Mouse (Mus musculus): Measurements from ENCODE around the gene Pvrig.
"Not testable (repeated sequence)": the region's sequence is repeated elsewhere in the genome, so short reads cannot be mapped to it uniquely, and the experiment has no call there.

The Pvrig gene

DNA sequence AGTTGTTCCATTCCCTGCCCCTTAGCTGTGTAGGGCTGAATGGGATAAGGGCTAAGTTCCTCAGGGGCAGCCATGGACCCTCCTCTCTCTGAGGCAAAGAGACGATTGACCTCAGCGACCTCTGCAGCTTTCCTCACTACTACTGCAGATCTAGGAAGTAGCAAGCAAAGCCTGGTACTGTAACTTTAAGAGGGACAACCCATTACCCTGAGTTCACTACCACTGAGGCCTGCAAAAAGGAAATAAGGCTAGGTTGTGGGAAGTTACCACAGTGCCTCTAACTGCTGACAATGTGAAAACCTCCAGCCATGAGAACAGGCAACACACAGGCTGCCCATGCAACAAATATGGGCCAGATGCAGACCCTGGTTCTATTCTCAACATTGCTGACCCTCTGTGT, at the start of gene Pvrig:
Gene Pvrig (plus strand): TSS at position 301 of the 400 bp plus-strand sequence.
- no peak for DNase-seq

DNA sequence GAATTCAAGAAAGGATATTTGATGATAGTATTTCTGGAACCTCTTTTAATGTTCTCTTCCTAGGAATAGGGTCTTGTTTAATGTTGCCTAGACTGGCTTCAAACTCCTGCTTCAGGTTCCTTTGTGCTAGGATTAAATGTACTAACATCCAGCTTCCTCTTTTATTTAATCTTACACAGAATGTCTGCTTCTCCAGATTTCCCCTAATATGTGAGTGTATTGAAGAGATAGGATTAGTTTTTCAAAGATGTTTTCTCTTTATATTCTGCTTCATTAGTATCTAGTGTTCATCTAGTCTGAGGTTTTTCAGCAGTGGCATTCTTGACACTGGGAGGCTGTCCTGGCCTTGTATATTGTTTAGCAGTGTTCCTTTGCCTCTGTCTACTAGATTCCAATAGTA, 47.6 kb upstream of the Pvrig start:
- no peak for DNase-seq

DNA sequence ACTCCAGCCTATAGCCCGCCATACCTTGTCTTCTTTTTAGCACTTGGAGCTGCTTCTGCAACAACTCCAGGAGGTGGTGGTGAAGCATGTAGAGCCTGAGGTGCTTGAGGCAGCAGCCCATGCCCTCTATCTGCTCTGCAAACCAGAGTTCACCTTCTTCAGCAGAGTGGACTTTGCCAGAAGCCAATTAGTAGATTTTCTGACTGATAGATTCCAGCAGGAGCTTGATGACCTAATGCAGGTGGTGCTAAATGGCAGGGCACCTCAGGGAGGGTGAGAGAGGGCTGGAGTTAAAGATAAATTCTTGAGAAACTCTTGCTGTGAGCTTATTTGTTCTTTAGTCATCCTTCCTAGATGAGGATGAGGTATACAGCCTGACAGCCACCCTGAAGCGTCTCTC, 42.1 kb upstream of the Pvrig start:
- no peak for DNase-seq

DNA sequence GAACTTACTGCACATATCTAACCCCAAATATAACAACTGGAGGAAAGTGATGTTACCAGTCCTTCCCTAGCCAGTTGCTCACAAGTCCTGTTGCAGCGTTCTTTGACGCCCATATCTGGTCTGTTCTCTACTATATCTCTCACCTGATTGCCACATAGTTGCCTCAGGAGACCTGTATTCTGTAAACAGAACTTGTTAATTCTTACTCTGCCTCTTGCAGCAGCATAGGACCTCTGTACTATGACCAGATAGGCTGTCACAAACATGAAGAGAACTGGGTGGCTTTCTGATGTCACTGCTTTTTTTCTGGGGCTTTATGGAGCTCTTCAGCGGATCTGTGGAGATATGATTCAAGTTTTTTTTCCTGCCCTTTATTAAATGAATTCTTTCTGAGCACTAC, 29.0 kb upstream of the Pvrig start:
- DNase-seq = no peak

DNA sequence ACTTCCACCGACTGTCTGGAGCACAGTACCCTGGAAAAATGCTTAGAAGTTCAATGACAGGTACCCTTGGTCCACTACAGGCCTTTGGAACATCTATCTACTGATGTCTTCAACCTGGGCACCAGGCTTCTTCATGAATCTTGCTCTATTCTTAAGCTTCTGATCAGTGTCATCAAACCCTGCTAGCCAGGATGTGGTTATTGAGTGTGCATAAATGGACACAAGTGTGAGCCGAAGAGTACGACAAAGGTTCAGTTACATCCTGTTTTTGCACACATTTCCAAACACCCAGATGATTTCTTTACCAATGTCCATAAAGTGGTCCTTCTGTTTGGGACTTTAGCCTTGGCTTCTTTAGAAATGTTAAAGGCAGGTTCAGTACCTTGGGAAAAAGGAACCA, 1.5 kb downstream of the Pvrig start:
- DNase-seq = no peak

DNA sequence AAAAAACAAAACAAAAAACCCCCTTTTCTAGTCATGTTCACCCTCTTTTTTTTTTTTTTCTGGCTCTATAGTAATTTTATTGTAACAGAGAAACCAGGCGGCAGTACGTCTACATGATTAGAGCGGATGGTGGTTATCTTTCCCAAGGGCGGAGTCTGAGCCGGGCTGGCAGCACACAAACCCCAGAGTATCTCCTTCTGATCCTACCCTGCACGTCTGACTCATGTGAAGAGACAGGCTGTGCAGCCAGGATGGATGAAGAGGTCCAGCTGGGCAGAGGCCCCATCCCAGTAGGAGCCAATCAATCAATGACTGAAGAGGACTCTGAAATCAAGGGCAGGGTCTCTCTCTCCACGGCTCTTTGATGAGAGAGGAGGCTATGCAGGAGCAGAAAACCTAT, 21.4 kb downstream of the Pvrig start:
- DNase-seq = not testable (repeated sequence)

DNA sequence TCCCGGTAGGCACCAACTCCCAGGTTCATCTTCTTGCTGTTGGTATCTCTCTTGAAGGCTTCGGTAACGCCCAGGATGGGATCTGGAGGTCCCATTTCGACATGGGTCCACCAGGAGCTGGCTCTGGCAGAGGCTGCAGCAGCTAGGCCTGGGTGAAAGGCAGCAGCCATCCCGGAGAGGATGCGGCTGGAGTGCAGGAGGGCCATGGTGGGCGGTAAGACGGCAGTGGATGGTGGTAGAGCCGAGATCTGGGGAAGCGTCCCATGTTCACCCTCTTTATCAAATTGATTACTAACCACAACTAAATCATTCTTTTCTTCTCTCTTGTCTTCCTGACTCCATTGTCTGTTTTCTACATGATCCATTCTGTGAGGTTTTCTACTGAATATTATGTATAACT, 23.6 kb downstream of the Pvrig start:
- not testable (repeated sequence) for DNase-seq

Measured in kidney, postnatal 10 days (tissue).